Mouse (Mus musculus): Measurements from ENCODE around the gene Mgat3. TPM values are rescaled to one million over a fixed set of nuclear protein-coding genes. Genes with fewer than 3 reads are reported as not detected.

The Mgat3 gene
- polyA plus RNA-seq, 1 experiment from 2014 or later = 10.6 TPM

- H3K27me3 ChIP-seq (replicated peaks) = no peaks in the 10 kb centered on the region
- 75% methylated on average over 5 of the region's 5 CpGs for WGBS
- H3K36me3 ChIP-seq = no peaks in the 10 kb centered on the region
- no peaks in the 10 kb centered on the region for H3K9me3 ChIP-seq
- ATAC-seq (ENCODE audit: insufficient read depth, low FRiP score, low read depth) = no peak
- H3K4me1 ChIP-seq = peaks cover 38% of the 10 kb centered on the region
- peak overlapping the region; percentile 11; the same call in 1 of the 2 replicates for H3K27ac ChIP-seq
- H3K4me3 ChIP-seq (replicated peaks) = no peak overlapping the region
- H3K4me2 ChIP-seq = no peak overlapping the region
- H3K9ac ChIP-seq = no peak overlapping the region
Measured at GRCm38 (mm10) chr15:80188927-80189326, 15.4 kb downstream of the Mgat3 start.

GRCm38 (mm10) chr15:80190075-80190474 lies 16.6 kb downstream of the Mgat3 start:
- ATAC-seq (ENCODE audit: insufficient read depth, low FRiP score, low read depth) = no peak
- H3K27ac ChIP-seq = 0 out of 2 replicates have a peak overlapping the region, but pooled peaks have one; percentile 28
- WGBS = 69% methylated on average over 4 of the region's 4 CpGs
- no peak overlapping the region for H3K9ac ChIP-seq
- H3K4me2 ChIP-seq = no peak overlapping the region
- peaks cover 41% of the 10 kb centered on the region for H3K4me1 ChIP-seq
- H3K4me3 ChIP-seq (replicated peaks) = no peak overlapping the region
- no peaks in the 10 kb centered on the region for H3K36me3 ChIP-seq
- H3K9me3 ChIP-seq = no peaks in the 10 kb centered on the region
- H3K27me3 ChIP-seq (replicated peaks) = no peaks in the 10 kb centered on the region

GRCm38 (mm10) chr15:80191585-80192245 lies 18.2 kb downstream of the Mgat3 start:
- peak; percentile 47; the same call in 1 of the 2 replicates for ATAC-seq (ENCODE audit: insufficient read depth, low FRiP score, low read depth)
- 68% methylated on average over 8 of the region's 8 CpGs for WGBS
- peak overlapping the region; percentile 28; the same call in 1 of the 2 replicates for H3K27ac ChIP-seq
- H3K36me3 ChIP-seq = no peaks in the 10 kb centered on the region
- H3K4me2 ChIP-seq = no peak overlapping the region
- no peak overlapping the region for H3K9ac ChIP-seq
- no peaks in the 10 kb centered on the region for H3K27me3 ChIP-seq (replicated peaks)
- H3K4me1 ChIP-seq = peaks cover 41% of the 10 kb centered on the region
- no peak overlapping the region for H3K4me3 ChIP-seq (replicated peaks)
- no peaks in the 10 kb centered on the region for H3K9me3 ChIP-seq

- Histone ChIP-seq H3K9ac (no peak overlapping the region), H3K27ac (peak overlapping the region; percentile 28; the same call in 1 of the 2 replicates), H3K36me3 (no peaks in the 10 kb centered on the region), H3K4me1 (peaks cover 41% of the 10 kb centered on the region), H3K27me3 (replicated peaks) (no peaks in the 10 kb centered on the region), H3K9me3 (no peaks in the 10 kb centered on the region), H3K4me3 (replicated peaks) (no peak overlapping the region), H3K4me2 (no peak overlapping the region)
- 85% methylated on average over 6 of the region's 6 CpGs for WGBS
- ATAC-seq (ENCODE audit: insufficient read depth, low FRiP score, low read depth) = no peak
Measured at GRCm38 (mm10) chr15:80192246-80192585, 18.7 kb downstream of the Mgat3 start.

GRCm38 (mm10) chr15:80192847-80193246 lies 19.3 kb downstream of the Mgat3 start:
- peak overlapping the region; percentile 5; the same call in 1 of the 2 replicates for H3K4me2 ChIP-seq
- peaks cover 41% of the 10 kb centered on the region for H3K4me1 ChIP-seq
- H3K9ac ChIP-seq = no peak overlapping the region
- no peak overlapping the region for H3K4me3 ChIP-seq (replicated peaks)
- WGBS = 71% methylated on average over 7 of the region's 7 CpGs
- 0 out of 2 replicates have a peak, but pooled peaks cover 4% of the 10 kb centered on the region for H3K36me3 ChIP-seq
- H3K27me3 ChIP-seq (replicated peaks) = no peaks in the 10 kb centered on the region
- ATAC-seq (ENCODE audit: insufficient read depth, low FRiP score, low read depth) = no peak; the same call in 1 of the 2 replicates
- peak overlapping the region; percentile 54; the same call in 1 of the 2 replicates for H3K27ac ChIP-seq
- no peaks in the 10 kb centered on the region for H3K9me3 ChIP-seq

- H3K27me3 ChIP-seq (replicated peaks) = no peaks in the 10 kb centered on the region
- H3K9ac ChIP-seq = no peak overlapping the region
- no peaks in the 10 kb centered on the region; the same call in 1 of the 2 replicates for H3K4me1 ChIP-seq
- ATAC-seq (ENCODE audit: insufficient read depth, low FRiP score, low read depth) = no peak
- H3K4me3 ChIP-seq (replicated peaks) = no peak overlapping the region
- no peaks in the 10 kb centered on the region for H3K9me3 ChIP-seq
- 89% methylated on average over 2 of the region's 2 CpGs for WGBS
- no peak overlapping the region for H3K4me2 ChIP-seq
- H3K27ac ChIP-seq = no peak overlapping the region
- 0 out of 2 replicates have a peak, but pooled peaks cover 5% of the 10 kb centered on the region for H3K36me3 ChIP-seq
Measured at GRCm38 (mm10) chr15:80199556-80199955, 26.0 kb downstream of the Mgat3 start.

GRCm38 (mm10) chr15:80202111-80202775 lies 28.7 kb downstream of the Mgat3 start:
- Histone ChIP-seq H3K27ac (no peak overlapping the region), H3K27me3 (replicated peaks) (no peaks in the 10 kb centered on the region), H3K36me3 (0 out of 2 replicates have a peak, but pooled peaks cover 7% of the 10 kb centered on the region), H3K4me1 (no peaks in the 10 kb centered on the region), H3K4me3 (replicated peaks) (no peak overlapping the region), H3K4me2 (no peak overlapping the region), H3K9me3 (no peaks in the 10 kb centered on the region), H3K9ac (no peak overlapping the region)
- no peak for ATAC-seq (ENCODE audit: insufficient read depth, low FRiP score, low read depth)
- 86% methylated on average over 6 of the region's 6 CpGs for WGBS

GRCm38 (mm10) chr15:80203406-80203805 lies 29.9 kb downstream of the Mgat3 start:
- no peak overlapping the region for H3K4me2 ChIP-seq
- no peak for ATAC-seq (ENCODE audit: insufficient read depth, low FRiP score, low read depth)
- H3K9ac ChIP-seq = no peak overlapping the region
- 0 out of 2 replicates have a peak, but pooled peaks cover 1% of the 10 kb centered on the region for H3K4me1 ChIP-seq
- H3K36me3 ChIP-seq = 0 out of 2 replicates have a peak, but pooled peaks cover 2% of the 10 kb centered on the region
- H3K27ac ChIP-seq = no peak overlapping the region
- no peaks in the 10 kb centered on the region for H3K27me3 ChIP-seq (replicated peaks)
- WGBS = 25% methylated on average over 4 of the region's 4 CpGs
- H3K9me3 ChIP-seq = no peaks in the 10 kb centered on the region
- no peak overlapping the region for H3K4me3 ChIP-seq (replicated peaks)

- ATAC-seq (ENCODE audit: insufficient read depth, low FRiP score, low read depth) = no peak
- H3K4me3 ChIP-seq (replicated peaks) = no peak overlapping the region
- no peak overlapping the region for H3K27ac ChIP-seq
- 0 out of 2 replicates have a peak, but pooled peaks cover 3% of the 10 kb centered on the region for H3K4me1 ChIP-seq
- H3K9me3 ChIP-seq = no peaks in the 10 kb centered on the region
- WGBS = 88% methylated on average over 3 of the region's 3 CpGs
- no peaks in the 10 kb centered on the region for H3K27me3 ChIP-seq (replicated peaks)
- no peak overlapping the region for H3K4me2 ChIP-seq
- H3K9ac ChIP-seq = no peak overlapping the region
- peaks cover 2% of the 10 kb centered on the region; the same call in 1 of the 2 replicates for H3K36me3 ChIP-seq
Measured at GRCm38 (mm10) chr15:80206057-80206565, 32.6 kb downstream of the Mgat3 start.

GRCm38 (mm10) chr15:80208446-80208845 lies 34.9 kb downstream of the Mgat3 start:
- ATAC-seq (ENCODE audit: insufficient read depth, low FRiP score, low read depth) = 0 out of 2 replicates have a peak, but pooled peaks have one; percentile 22
- no peaks in the 10 kb centered on the region for H3K9me3 ChIP-seq
- H3K36me3 ChIP-seq = peaks cover 16% of the 10 kb centered on the region; the same call in 1 of the 2 replicates
- 0 out of 2 replicates have a peak overlapping the region, but pooled peaks have one; percentile 42 for H3K27ac ChIP-seq
- no peak overlapping the region for H3K4me3 ChIP-seq (replicated peaks)
- H3K4me2 ChIP-seq = no peak overlapping the region
- H3K27me3 ChIP-seq (replicated peaks) = no peaks in the 10 kb centered on the region
- 29% methylated on average over 4 of the region's 4 CpGs for WGBS
- H3K4me1 ChIP-seq = 0 out of 2 replicates have a peak, but pooled peaks cover 3% of the 10 kb centered on the region
- H3K9ac ChIP-seq = no peak overlapping the region

GRCm38 (mm10) chr15:80213688-80214087 lies 40.2 kb downstream of the Mgat3 start:
- H3K9me3 ChIP-seq = no peaks in the 10 kb centered on the region
- no peak overlapping the region for H3K27ac ChIP-seq
- H3K4me1 ChIP-seq = no peaks in the 10 kb centered on the region
- H3K9ac ChIP-seq = no peak overlapping the region
- no peak for ATAC-seq (ENCODE audit: insufficient read depth, low FRiP score, low read depth)
- H3K36me3 ChIP-seq = peaks cover 20% of the 10 kb centered on the region; the same call in 1 of the 2 replicates
- no peaks in the 10 kb centered on the region for H3K27me3 ChIP-seq (replicated peaks)
- no peak overlapping the region for H3K4me2 ChIP-seq
- no peak overlapping the region for H3K4me3 ChIP-seq (replicated peaks)
